In genomic region chr5:147100180-147100579, GRCm38 (mm10) we compare ENCODE assay signal across 22 mouse cellular contexts. TPM values are rescaled to one million over a fixed set of nuclear protein-coding genes. Genes with fewer than 3 reads are reported as not detected.
DNase-seq lines count a peak whose midpoint lies in the region; ATAC-seq and TF ChIP-seq lines count a peak whose summit lies in the region.
"Had no signal": no experiment of that assay in that cellular context is flagged by ENCODE, and none has a peak within 500 bp of the region (broad histone marks: within the 10 kb centered on the region; RNA-seq: fewer than 3 reads in every experiment).

No protein-coding gene starts in this region.

- no peak for ATAC-seq in embryonic facial prominence, embryonic 11.5 days (replicated peaks; ENCODE audit: insufficient number of reproducible peaks, low FRiP score, low TSS enrichment, low read depth)
- peak; percentile 86 for ATAC-seq in lung, postnatal 0 days
- no peak for ATAC-seq in midbrain, embryonic 11.5 days (ENCODE audit: low FRiP score)
- no peak for ATAC-seq in midbrain, postnatal 0 days (ENCODE audit: low FRiP score)
- ATAC-seq: activated CD4-positive, CD25-positive, alpha-beta regulatory T cell, adult 4 months; CD4-positive, CD25-positive, alpha-beta regulatory T cell, adult 4 months; Patski had no signal

- H3K9me3 ChIP-seq in embryonic facial prominence, embryonic 11.5 days (replicated peaks; ENCODE audit: control insufficient read depth, low read length): no peaks in the 10 kb centered on the region
- no peaks in the 10 kb centered on the region for H3K9me3 ChIP-seq in embryonic facial prominence, embryonic 10.5 days
- no peaks in the 10 kb centered on the region for H3K9me3 ChIP-seq in lung, postnatal 0 days (ENCODE audit: low read length)
- no peaks in the 10 kb centered on the region for H3K9me3 ChIP-seq in midbrain, embryonic 11.5 days (ENCODE audit: control insufficient read depth, low read length)
- H3K9me3 ChIP-seq in midbrain, postnatal 0 days (ENCODE audit: low read length): no peaks in the 10 kb centered on the region
- H3K9me3 ChIP-seq: G1E had no signal

- H3K27me3 ChIP-seq in embryonic facial prominence, embryonic 11.5 days (ENCODE audit: control insufficient read depth, insufficient read depth, low read length): no peaks in the 10 kb centered on the region
- H3K27me3 ChIP-seq in embryonic facial prominence, embryonic 10.5 days (replicated peaks; ENCODE audit: low read depth, poor library complexity, severe bottlenecking): no peaks in the 10 kb centered on the region
- no peaks in the 10 kb centered on the region for H3K27me3 ChIP-seq in lung, postnatal 0 days (replicated peaks; ENCODE audit: insufficient read depth, low read length)
- H3K27me3 ChIP-seq in midbrain, embryonic 11.5 days (ENCODE audit: control insufficient read depth, insufficient read depth, low read length): no peaks in the 10 kb centered on the region
- H3K27me3 ChIP-seq in midbrain, postnatal 0 days (ENCODE audit: insufficient read depth, low read length): no peaks in the 10 kb centered on the region
- H3K27me3 ChIP-seq: CH12.LX, Patski had no signal

- no peak overlapping the region for H3K9ac ChIP-seq in embryonic facial prominence, embryonic 11.5 days (replicated peaks; ENCODE audit: low read length)
- H3K9ac ChIP-seq in lung, postnatal 0 days (replicated peaks; ENCODE audit: low read depth): no peak overlapping the region
- H3K9ac ChIP-seq in midbrain, embryonic 11.5 days (ENCODE audit: low read length): no peak overlapping the region
- H3K9ac ChIP-seq in midbrain, postnatal 0 days (replicated peaks; ENCODE audit: low read length, poor library complexity, severe bottlenecking): no peak overlapping the region

- H3K4me1 ChIP-seq in embryonic facial prominence, embryonic 11.5 days (ENCODE audit: control insufficient read depth, insufficient read depth, low read length): no peaks in the 10 kb centered on the region
- H3K4me1 ChIP-seq in embryonic facial prominence, embryonic 10.5 days: 0 out of 2 replicates have a peak, but pooled peaks cover 6% of the 10 kb centered on the region
- H3K4me1 ChIP-seq in lung, postnatal 0 days (ENCODE audit: insufficient read depth, low read depth, low read length): no peaks in the 10 kb centered on the region
- H3K4me1 ChIP-seq in midbrain, embryonic 11.5 days (ENCODE audit: control insufficient read depth, insufficient read depth, low read length): no peaks in the 10 kb centered on the region
- no peaks in the 10 kb centered on the region for H3K4me1 ChIP-seq in midbrain, postnatal 0 days (ENCODE audit: insufficient read depth, low read length)

- no peaks in the 10 kb centered on the region; the same call in 1 of the 2 replicates for H3K36me3 ChIP-seq in embryonic facial prominence, embryonic 11.5 days (replicated peaks; ENCODE audit: control insufficient read depth, insufficient read depth, low read depth, low read length)
- H3K36me3 ChIP-seq in embryonic facial prominence, embryonic 10.5 days (replicated peaks): peaks cover 86% of the 10 kb centered on the region
- H3K36me3 ChIP-seq in lung, postnatal 0 days (ENCODE audit: insufficient read depth, low read length): no peaks in the 10 kb centered on the region
- 0 out of 2 replicates have a peak, but pooled peaks cover 5% of the 10 kb centered on the region for H3K36me3 ChIP-seq in midbrain, embryonic 11.5 days (ENCODE audit: control insufficient read depth, insufficient read depth, low read length)
- H3K36me3 ChIP-seq in midbrain, postnatal 0 days (ENCODE audit: insufficient read depth, low read length): peaks cover 4% of the 10 kb centered on the region; the same call in 1 of the 2 replicates

- no peak for TF ChIP-seq CTCF in lung, postnatal 0 days (IDR thresholded peaks at IDR 0.05)
- TF ChIP-seq CTCF in midbrain, postnatal 0 days (IDR thresholded peaks at IDR 0.05): no peak

- 67% methylated on average over 2 of the region's 2 CpGs for WGBS in embryonic facial prominence, embryonic 11.5 days
- WGBS in embryonic facial prominence, embryonic 10.5 days: 73% methylated on average over 2 of the region's 2 CpGs
- 66% methylated on average over 2 of the region's 2 CpGs for WGBS in lung, postnatal 0 days
- 85% methylated on average over 2 of the region's 2 CpGs for WGBS in midbrain, embryonic 11.5 days
- 96% methylated on average over 2 of the region's 2 CpGs for WGBS in midbrain, postnatal 0 days

- H3K27ac ChIP-seq in embryonic facial prominence, embryonic 11.5 days (replicated peaks; ENCODE audit: low read depth, low read length): no peak overlapping the region
- no peak overlapping the region for H3K27ac ChIP-seq in embryonic facial prominence, embryonic 10.5 days (replicated peaks)
- no peak overlapping the region for H3K27ac ChIP-seq in lung, postnatal 0 days (ENCODE audit: low read length)
- no peak overlapping the region for H3K27ac ChIP-seq in midbrain, embryonic 11.5 days (ENCODE audit: low read depth, low read length)
- H3K27ac ChIP-seq in midbrain, postnatal 0 days (ENCODE audit: low read depth, low read length): no peak overlapping the region

- TF ChIP-seq EP300 in lung, postnatal 0 days (IDR thresholded peaks at IDR 0.05): no peak; the same call in 1 of the 2 replicates

- DNase-seq in embryonic facial prominence, embryonic 11.5 days (ENCODE audit: low spot score): peak; percentile 36
- DNase-seq in embryonic facial prominence, embryonic 10.5 days (ENCODE audit: low spot score): no peak
- DNase-seq in lung, postnatal 0 days (ENCODE audit: low spot score): peak; percentile 53
- DNase-seq in lung, postnatal 4 days: no peak
- peak; percentile 21 for DNase-seq in midbrain, embryonic 11.5 days (ENCODE audit: low spot score, missing footprints)
- no peak for DNase-seq in midbrain, postnatal 0 days (ENCODE audit: low spot score)
- peak; percentile 26 for DNase-seq in retina, postnatal 1 day
- no peak for DNase-seq in retina, embryonic 14.5 days (ENCODE audit: low spot score)
- DNase-seq: adrenal gland, adult 2 months; adrenal gland, adult 8-10 months; adrenal gland, postnatal 10 days; adrenal gland, postnatal 14 days; adrenal gland, postnatal 25 days; adrenal gland, postnatal 36 days; B cell, adult 2 months; cerebellum, adult 11 months; cerebellum, adult 11-12 months had no signal

- H3K4me2 ChIP-seq in embryonic facial prominence, embryonic 11.5 days (ENCODE audit: low read depth, low read length): no peak overlapping the region
- H3K4me2 ChIP-seq in lung, postnatal 0 days (replicated peaks; ENCODE audit: low read depth, low read length): no peak overlapping the region
- H3K4me2 ChIP-seq in midbrain, embryonic 11.5 days: no peak overlapping the region
- H3K4me2 ChIP-seq in midbrain, postnatal 0 days (ENCODE audit: low read depth, low read length, poor library complexity, severe bottlenecking): no peak overlapping the region

- H3K4me3 ChIP-seq in embryonic facial prominence, embryonic 11.5 days (ENCODE audit: low read depth, low read length): no peak overlapping the region
- no peak overlapping the region for H3K4me3 ChIP-seq in embryonic facial prominence, embryonic 10.5 days
- H3K4me3 ChIP-seq in lung, postnatal 0 days (ENCODE audit: low read depth, low read length): no peak overlapping the region
- H3K4me3 ChIP-seq in midbrain, embryonic 11.5 days (ENCODE audit: low read depth, low read length): no peak overlapping the region
- H3K4me3 ChIP-seq in midbrain, postnatal 0 days (ENCODE audit: low read depth, low read length): no peak overlapping the region

RNA-seq across cellular contexts. Expression of gene Polr1d, which starts 23.3 kb away (rescaled TPM):
- 124 and 129 TPM in 2 replicates for polyA plus RNA-seq in embryonic facial prominence, embryonic 11.5 days (2014; fragmentation: Nextera tagmentation; extraction: Ambion mirVana)
- 135 and 141 TPM in 2 replicates for polyA plus RNA-seq in embryonic facial prominence, embryonic 10.5 days (2016; fragmentation: Nextera tagmentation; extraction: Ambion mirVana)
- polyA plus RNA-seq in lung, postnatal 0 days (2015; fragmentation: Nextera tagmentation; extraction: Ambion mirVana): 106 and 107 TPM in 2 replicates
- 111 and 120 TPM in 2 replicates for polyA plus RNA-seq in midbrain, embryonic 11.5 days (2014; fragmentation: Nextera tagmentation; extraction: Ambion mirVana)
- total RNA-seq in midbrain, postnatal 0 days (2014; rRNA removed): 58.4 and 60.1 TPM in 2 replicates
- 89.4 and 91.0 TPM in 2 replicates for polyA plus RNA-seq in midbrain, postnatal 0 days (2015; fragmentation: Nextera tagmentation; extraction: Ambion mirVana)

RNA-seq across cellular contexts. Expression of gene Lnx2, which starts 23.8 kb away (rescaled TPM):
- 11.2 and 11.3 TPM in 2 replicates for polyA plus RNA-seq in embryonic facial prominence, embryonic 11.5 days (2014; fragmentation: Nextera tagmentation; extraction: Ambion mirVana)
- polyA plus RNA-seq in embryonic facial prominence, embryonic 10.5 days (2016; fragmentation: Nextera tagmentation; extraction: Ambion mirVana): 10.4 and 11.6 TPM in 2 replicates
- 12.4 and 14.5 TPM in 2 replicates for polyA plus RNA-seq in lung, postnatal 0 days (2015; fragmentation: Nextera tagmentation; extraction: Ambion mirVana)
- polyA plus RNA-seq in midbrain, embryonic 11.5 days (2014; fragmentation: Nextera tagmentation; extraction: Ambion mirVana): 8.1 and 8.9 TPM in 2 replicates
- total RNA-seq in midbrain, postnatal 0 days (2014; rRNA removed): 5.6 and 6.5 TPM in 2 replicates
- polyA plus RNA-seq in midbrain, postnatal 0 days (2015; fragmentation: Nextera tagmentation; extraction: Ambion mirVana): 2.6 and 2.9 TPM in 2 replicates

Comparison
In these comparisons a context has a peak if more than half of its experiments do, and no peak if none do; other contexts are left out.
1. DNase-seq: peak in embryonic facial prominence, embryonic 11.5 days (single experiment), lung, postnatal 0 days (single experiment), midbrain, embryonic 11.5 days (single experiment) and retina, postnatal 1 day (single experiment); none in embryonic facial prominence, embryonic 10.5 days (single experiment), lung, postnatal 4 days (0 of 2), midbrain, postnatal 0 days (single experiment) and retina, embryonic 14.5 days (single experiment).